Mouse (Mus musculus) embryonic facial prominence, embryonic 14.5 days (tissue): ENCODE results near the gene Hist1h2ac. TPM values are rescaled to one million over a fixed set of nuclear protein-coding genes. Genes with fewer than 3 reads are reported as not detected.

Experiments used
- ATAC-seq: fragments of 200-750 bp; cut with Nextera tagmentation; 2 replicates; pipeline ENCODE4 v1.8.0; 2017; ENCODE audit warnings: low read depth, moderate number of reproducible peaks, moderate TSS enrichment
- DNase-seq: peaks from one replicate; pipeline ENCODE4 v3.0.0-alpha.2; 2015; ENCODE audit warnings: low spot score
- H3K27ac ChIP-seq: fragments of 300-500 bp; sonication (generic); replicated peaks from 2 replicates; pipeline ENCODE4 v1.5.1; 2014; ENCODE audit warnings: low read depth, mild to moderate bottlenecking, low read length, moderate library complexity
- H3K27me3 ChIP-seq: fragments of 300-500 bp; sonication (generic); replicated peaks from 2 replicates; pipeline ENCODE4 v1.6.1; 2014; ENCODE audit warnings: low read length; ENCODE audit not compliant: control insufficient read depth, insufficient read depth
- H3K36me3 ChIP-seq: fragments of 300-500 bp; sonication (generic); 2 replicates; pipeline ENCODE4 v1.6.1; 2014; ENCODE audit warnings: low read length, mixed read lengths; ENCODE audit not compliant: control insufficient read depth, insufficient read depth
- H3K4me1 ChIP-seq: fragments of 300-500 bp; sonication (generic); 2 replicates; pipeline ENCODE4 v1.6.1; 2014; ENCODE audit warnings: antibody characterized with exemption, low read length; ENCODE audit not compliant: control insufficient read depth, insufficient read depth
- H3K4me2 ChIP-seq: fragments of 300-500 bp; sonication (generic); 2 replicates; pipeline ENCODE4 v1.6.1; 2014; ENCODE audit warnings: low read depth, mild to moderate bottlenecking, low read length, moderate library complexity, mixed read lengths
- H3K4me3 ChIP-seq: fragments of 300-500 bp; sonication (generic); 2 replicates; pipeline ENCODE4 v1.5.1; 2014; ENCODE audit warnings: low read depth, mild to moderate bottlenecking, low read length
- H3K9ac ChIP-seq: fragments of 300-500 bp; sonication (generic); 2 replicates; pipeline ENCODE4 v1.6.1; 2014; ENCODE audit warnings: low read depth, mild to moderate bottlenecking, low read length, moderate library complexity, mixed read lengths
- H3K9me3 ChIP-seq: fragments of 300-500 bp; sonication (generic); 2 replicates; pipeline ENCODE4 v1.6.1; 2016; ENCODE audit warnings: low read length; ENCODE audit not compliant: control insufficient read depth
- WGBS: fragments of 180-500 bp; shearing (Covaris S2); extraction: QIAGEN DNeasy Blood & Tissue Kit; methylation state at CpG from one replicate; pipeline ENCODE4 v1.1.7; 2014; 5-methylcytosine and 5-hydroxymethylcytosine counted together
- polyA plus RNA-seq: library from polyadenylated mRNA; unstranded; fragments of >200 nt; fragmentation: Nextera tagmentation; extraction: Ambion mirVana; gene quantifications from 2 replicates; pipeline ENCODE4 v1.2.1, GENCODE M21; 2014

The Hist1h2ac gene
- 1.2 and 1.3 TPM in 2 replicates for polyA plus RNA-seq

- H3K4me2 ChIP-seq = peak within 1 kb of the TSS; percentile 79
- DNase-seq = peak; percentile 99
- H3K4me3 ChIP-seq = peak within 1 kb of the TSS; percentile 50
- H3K36me3 ChIP-seq = no peaks in the 10 kb centered on the region
- 0% methylated on average over 20 of the region's 32 CpGs for WGBS
- ATAC-seq = peak; percentile 98
- peaks cover 16% of the 10 kb centered on the region for H3K4me1 ChIP-seq
- no peaks in the 10 kb centered on the region for H3K9me3 ChIP-seq
- peak within 1 kb of the TSS; percentile 79 for H3K9ac ChIP-seq
- H3K27ac ChIP-seq = peak within 1 kb of the TSS; percentile 99
- H3K27me3 ChIP-seq = no peaks in the 10 kb centered on the region
These were observed at the start of gene Hist1h2ac, which contains the start of gene Hist1h2bc for GRCm38 (mm10) chr13:23683755-23684281. TSS of gene Hist1h2ac (minus strand) at chr13:23683948. TSS of gene Hist1h2bc (plus strand) at chr13:23684199.

DNA sequence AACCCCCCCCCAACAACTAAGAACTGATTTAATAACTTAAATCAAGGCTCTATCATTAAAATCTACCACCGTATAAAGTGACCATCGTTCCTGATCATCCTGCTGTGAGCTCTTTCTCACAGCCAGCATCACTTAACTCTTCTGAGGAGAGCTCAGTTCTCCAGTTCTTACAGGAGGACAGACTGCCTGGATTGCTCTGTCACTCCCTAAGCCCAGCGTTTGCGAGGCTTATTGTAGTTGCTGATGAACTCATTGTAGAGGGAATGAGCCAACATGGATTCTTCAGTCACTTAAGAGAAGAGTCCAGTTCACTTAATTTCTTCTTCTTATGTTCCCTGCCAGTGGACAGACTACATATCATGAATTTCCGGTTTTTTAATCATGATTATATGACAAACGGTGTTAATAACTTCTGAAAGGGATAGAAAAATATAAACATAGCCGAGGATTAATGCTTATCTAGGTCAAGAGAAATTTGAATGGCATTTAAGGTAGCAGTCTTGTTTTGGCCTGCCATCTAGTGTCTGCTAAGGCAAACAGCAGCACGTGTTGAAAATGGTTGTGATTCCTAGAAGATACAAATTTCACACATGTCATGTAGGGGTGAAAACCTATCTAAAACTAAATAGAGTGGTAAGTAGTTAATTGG, 48.5 kb upstream of the Hist1h2ac start:
- WGBS = 27% methylated on average over 8 of the region's 8 CpGs
- Histone ChIP-seq H3K4me3 (no peak overlapping the region), H3K9me3 (no peaks in the 10 kb centered on the region), H3K4me2 (no peak overlapping the region), H3K9ac (no peak overlapping the region), H3K27ac (no peak overlapping the region), H3K27me3 (no peaks in the 10 kb centered on the region), H3K4me1 (no peaks in the 10 kb centered on the region), H3K36me3 (no peaks in the 10 kb centered on the region)
- DNase-seq = peak; percentile 80
- no peak for ATAC-seq

DNA sequence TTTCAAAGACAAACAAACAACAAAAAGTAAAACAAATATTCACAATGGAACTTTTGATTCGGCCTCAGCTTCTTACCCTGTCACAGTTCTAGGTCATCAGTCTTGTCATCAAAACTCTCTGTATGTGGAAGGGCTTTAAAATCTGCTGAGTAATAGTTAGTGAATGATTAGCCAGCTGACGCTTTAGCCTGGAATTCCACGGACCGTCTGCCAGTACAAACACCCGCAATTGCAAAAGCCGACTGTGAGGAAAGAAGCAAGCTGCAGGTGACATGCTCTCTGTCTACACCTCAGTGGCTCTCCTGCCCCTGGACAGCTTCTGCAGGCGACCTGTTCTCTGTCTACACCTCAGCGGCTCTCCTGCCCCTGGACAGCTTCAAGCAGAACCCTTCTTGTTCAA, 46.7 kb upstream of the Hist1h2ac start:
- Histone ChIP-seq H3K4me3 (no peak overlapping the region), H3K9me3 (no peaks in the 10 kb centered on the region), H3K9ac (no peak overlapping the region), H3K36me3 (no peaks in the 10 kb centered on the region), H3K4me2 (no peak overlapping the region), H3K27me3 (no peaks in the 10 kb centered on the region), H3K27ac (no peak overlapping the region), H3K4me1 (no peaks in the 10 kb centered on the region)
- peak; percentile 31 for DNase-seq
- 34% methylated on average over 8 of the region's 8 CpGs for WGBS
- no peak for ATAC-seq

DNA sequence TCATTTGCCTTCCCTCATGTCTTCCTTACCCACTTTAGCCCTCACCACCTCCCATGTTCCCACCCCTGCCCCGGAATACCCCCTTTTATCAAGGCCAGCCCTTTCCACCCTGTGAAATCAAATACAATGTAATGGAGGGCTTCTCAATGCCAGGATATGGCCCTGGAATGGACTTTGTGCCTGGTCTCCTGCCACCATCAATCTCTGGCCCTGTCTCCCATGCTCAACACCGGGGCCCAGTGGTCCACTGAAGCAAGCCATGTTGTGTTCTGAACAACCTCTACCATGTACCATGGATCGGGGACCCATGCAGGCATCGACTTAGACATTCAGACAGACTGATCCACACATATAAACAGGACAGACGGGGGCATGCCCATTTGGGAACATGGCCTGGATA, 46.0 kb upstream of the Hist1h2ac start:
- H3K36me3 ChIP-seq = no peaks in the 10 kb centered on the region
- no peak for DNase-seq
- WGBS = 95% methylated on average over 5 of the region's 5 CpGs

GRCm38 (mm10) chr13:23729192-23729525, 45.4 kb upstream of the Hist1h2ac start:
- no peak for ATAC-seq
- H3K36me3 ChIP-seq = no peaks in the 10 kb centered on the region
- no peak overlapping the region for H3K27ac ChIP-seq
- DNase-seq = no peak
- 89% methylated on average over 9 of the region's 9 CpGs for WGBS
- H3K9ac ChIP-seq = no peak overlapping the region
- no peaks in the 10 kb centered on the region for H3K4me1 ChIP-seq
- no peaks in the 10 kb centered on the region for H3K9me3 ChIP-seq
- no peak overlapping the region for H3K4me2 ChIP-seq
- no peaks in the 10 kb centered on the region for H3K27me3 ChIP-seq
- H3K4me3 ChIP-seq = no peak overlapping the region

More for the DNA sequence above, 46.0 kb upstream of the Hist1h2ac start:
- H3K4me1 ChIP-seq = no peaks in the 10 kb centered on the region
- ATAC-seq = no peak
- H3K27me3 ChIP-seq = no peaks in the 10 kb centered on the region
- H3K4me3 ChIP-seq = no peak overlapping the region
- no peaks in the 10 kb centered on the region for H3K9me3 ChIP-seq
- no peak overlapping the region for H3K9ac ChIP-seq
- H3K4me2 ChIP-seq = no peak overlapping the region
- H3K27ac ChIP-seq = no peak overlapping the region

- 91% methylated on average over 18 of the region's 18 CpGs for WGBS
- no peak for ATAC-seq
- Histone ChIP-seq H3K4me2 (no peak overlapping the region), H3K9me3 (no peaks in the 10 kb centered on the region), H3K36me3 (no peaks in the 10 kb centered on the region), H3K4me1 (no peaks in the 10 kb centered on the region), H3K27me3 (no peaks in the 10 kb centered on the region), H3K27ac (no peak overlapping the region), H3K4me3 (no peak overlapping the region), H3K9ac (no peak overlapping the region)
- DNase-seq = no peak
These were observed 44.9 kb upstream of the Hist1h2ac start for GRCm38 (mm10) chr13:23728472-23729191.

DNA sequence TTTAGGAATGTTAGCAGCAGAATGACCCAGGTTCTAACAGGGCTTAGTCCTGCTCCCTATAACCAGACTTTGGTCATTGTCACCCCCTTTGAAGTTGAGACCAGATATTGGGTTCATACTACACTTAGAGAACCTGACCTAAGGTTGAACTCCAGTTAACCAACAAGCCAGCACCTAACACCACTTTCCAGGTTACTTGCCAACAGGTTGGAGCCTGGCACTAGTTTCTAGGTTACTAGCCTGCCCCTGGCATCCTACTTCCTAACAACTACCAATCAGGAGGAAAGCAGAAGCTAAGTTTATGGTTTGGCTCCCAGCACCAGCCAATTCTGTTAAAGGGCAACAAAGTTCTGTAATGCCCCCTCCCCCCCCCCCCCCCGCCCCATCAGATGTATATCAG, 41.5 kb upstream of the Hist1h2ac start:
- H3K36me3 ChIP-seq = no peaks in the 10 kb centered on the region
- H3K4me2 ChIP-seq = no peak overlapping the region
- H3K9ac ChIP-seq = no peak overlapping the region
- H3K4me1 ChIP-seq = no peaks in the 10 kb centered on the region
- no peaks in the 10 kb centered on the region for H3K27me3 ChIP-seq
- ATAC-seq (no peak), DNase-seq (no peak)
- no peak overlapping the region for H3K27ac ChIP-seq
- H3K4me3 ChIP-seq = no peak overlapping the region
- no CpG with 5 or more reads among the region's 1 CpGs for WGBS
- H3K9me3 ChIP-seq = no peaks in the 10 kb centered on the region

GRCm38 (mm10) chr13:23724239-23724638, 40.5 kb upstream of the Hist1h2ac start:
- no peak for ATAC-seq
- no peak overlapping the region for H3K27ac ChIP-seq
- no peak for DNase-seq
- no peaks in the 10 kb centered on the region for H3K9me3 ChIP-seq
- H3K4me3 ChIP-seq = no peak overlapping the region
- H3K4me1 ChIP-seq = no peaks in the 10 kb centered on the region
- no peaks in the 10 kb centered on the region for H3K27me3 ChIP-seq
- no peak overlapping the region for H3K4me2 ChIP-seq
- H3K36me3 ChIP-seq = no peaks in the 10 kb centered on the region
- H3K9ac ChIP-seq = no peak overlapping the region
- 83% methylated on average over 4 of the region's 4 CpGs for WGBS
